Mouse (Mus musculus) megakaryocyte, embryonic 14.5 days (primary cell): ENCODE results near the gene D3Ertd751e.

Experiments used
- FLI1 ChIP-seq: IDR thresholded peaks from 2 replicates; pipeline ENCODE4 v1.6.1; 2012; ENCODE audit warnings: low read length, inconsistent platforms, mixed read lengths
- GATA1 ChIP-seq: IDR thresholded peaks from 3 replicates; pipeline ENCODE4 v1.6.1; 2012; ENCODE audit warnings: mixed read lengths, low read length, inconsistent platforms, borderline replicate concordance

GRCm38 (mm10) chr3:41754556-41754955, 12.1 kb downstream of the D3Ertd751e start:
- TF ChIP-seq GATA1 = no peak
- no peak for TF ChIP-seq FLI1
